Mouse (Mus musculus): ENCODE results near the gene Chrna1.

The Chrna1 gene

GRCm38 (mm10) chr2:73591246-73591645, 11.1 kb upstream of the Chrna1 start:
- no peak for DNase-seq (ENCODE audit: low spot score)

- DNase-seq (ENCODE audit: low spot score): no peak
These were observed 10.0 kb upstream of the Chrna1 start for GRCm38 (mm10) chr2:73590106-73590505.

- no peak for DNase-seq (ENCODE audit: low spot score)
These were observed 8.8 kb upstream of the Chrna1 start for GRCm38 (mm10) chr2:73588951-73589350.

- DNase-seq (ENCODE audit: low spot score): no peak
These were observed 7.0 kb upstream of the Chrna1 start for GRCm38 (mm10) chr2:73587109-73587506.

GRCm38 (mm10) chr2:73586392-73587108, 6.4 kb upstream of the Chrna1 start:
- no peak for DNase-seq (ENCODE audit: low spot score)

GRCm38 (mm10) chr2:73585347-73585831, 5.3 kb upstream of the Chrna1 start:
- no peak for DNase-seq (ENCODE audit: low spot score)

GRCm38 (mm10) chr2:73584645-73585346, 4.7 kb upstream of the Chrna1 start:
- no peak for DNase-seq (ENCODE audit: low spot score)

- DNase-seq (ENCODE audit: low spot score): no peak
These were observed 582 bp upstream of the Chrna1 start for GRCm38 (mm10) chr2:73580720-73581119.

- DNase-seq (ENCODE audit: low spot score): no peak
These were observed 970 bp downstream of the Chrna1 start for GRCm38 (mm10) chr2:73579168-73579567.

- DNase-seq (ENCODE audit: low spot score): no peak
These were observed 5.7 kb downstream of the Chrna1 start for GRCm38 (mm10) chr2:73574418-73574817.

- DNase-seq (ENCODE audit: low spot score): no peak
These were observed 6.6 kb downstream of the Chrna1 start for GRCm38 (mm10) chr2:73573556-73573955.

GRCm38 (mm10) chr2:73572539-73573372, 7.4 kb downstream of the Chrna1 start:
- DNase-seq (ENCODE audit: low spot score): no peak

- no peak for DNase-seq (ENCODE audit: low spot score)
These were observed 8.2 kb downstream of the Chrna1 start for GRCm38 (mm10) chr2:73571901-73572300.

- DNase-seq (ENCODE audit: low spot score): no peak
These were observed 8.8 kb downstream of the Chrna1 start for GRCm38 (mm10) chr2:73571304-73571703.

- no peak for DNase-seq (ENCODE audit: low spot score)
These were observed 13.0 kb downstream of the Chrna1 start for GRCm38 (mm10) chr2:73566989-73567605.

- no peak for DNase-seq (ENCODE audit: low spot score)
These were observed 14.0 kb downstream of the Chrna1 start for GRCm38 (mm10) chr2:73566162-73566561.

GRCm38 (mm10) chr2:73563690-73564089, 16.4 kb downstream of the Chrna1 start:
- no peak for DNase-seq (ENCODE audit: low spot score)

- no peak for DNase-seq (ENCODE audit: low spot score)
These were observed 17.5 kb downstream of the Chrna1 start for GRCm38 (mm10) chr2:73562656-73563055.

GRCm38 (mm10) chr2:73561665-73562063, 18.5 kb downstream of the Chrna1 start:
- no peak for DNase-seq (ENCODE audit: low spot score)

- no peak for DNase-seq (ENCODE audit: low spot score)
These were observed 19.1 kb downstream of the Chrna1 start for GRCm38 (mm10) chr2:73560899-73561664.

GRCm38 (mm10) chr2:73560445-73560844, 19.7 kb downstream of the Chrna1 start:
- DNase-seq (ENCODE audit: low spot score): no peak
